Mouse (Mus musculus) CH12.LX (cell line): ENCODE data around the gene B4galt2. TPM values are rescaled to one million over a fixed set of nuclear protein-coding genes. Genes with fewer than 3 reads are reported as not detected.

Source experiments
- DNase-seq: peaks from one replicate; pipeline ENCODE4 v3.0.0-alpha.2; 2013; ENCODE audit errors: extremely low read depth
- H3K27ac ChIP-seq: 2 replicates; pipeline ENCODE4 v1.5.1; 2012; ENCODE audit warnings: low read depth, mild to moderate bottlenecking, control low read depth, moderate library complexity; ENCODE audit not compliant: insufficient read depth
- H3K27me3 ChIP-seq: replicated peaks from 2 replicates; pipeline ENCODE3; 2012; ENCODE audit warnings: inconsistent platforms
- H3K36me3 ChIP-seq, 2 experiments: replicated peaks in 1 of 2; 2 replicates each; pipeline versions ENCODE3 to v1.6.1; 2012; ENCODE audit warnings: inconsistent platforms in 1 of 2, low read length in 1 of 2, mild to moderate bottlenecking in 1 of 2, mixed read lengths in 1 of 2, moderate library complexity in 1 of 2; ENCODE audit not compliant: control insufficient read depth in 1 of 2, insufficient read depth in 1 of 2
- H3K4me1 ChIP-seq, 2 experiments: 2 replicates each; pipeline ENCODE4 v1.6.1; 2012; ENCODE audit warnings: inconsistent platforms in 1 of 2, moderate library complexity in 1 of 2; ENCODE audit not compliant: insufficient read depth in 2 of 2, control insufficient read depth in 1 of 2
- H3K4me2 ChIP-seq: 2 replicates; pipeline ENCODE4 v1.6.1; 2012; ENCODE audit warnings: low read depth, mild to moderate bottlenecking, control low read depth; ENCODE audit not compliant: poor library complexity, insufficient read depth, severe bottlenecking
- H3K4me3 ChIP-seq, 3 experiments: fragments of 150-350 bp in 1 of 3; sonication (generic) in 1 of 3; replicated peaks in 1 of 3; 2 replicates each; pipeline versions ENCODE3 to v1.5.1; 2011 to 2012; ENCODE audit warnings: low read depth in 2 of 3, low read length in 2 of 3, mild to moderate bottlenecking in 2 of 3, moderate library complexity in 2 of 3, control low read depth in 1 of 3, improper control_type of control experiment in 1 of 3, inconsistent platforms in 1 of 3, mixed read lengths in 1 of 3; ENCODE audit not compliant: poor library complexity in 1 of 3
- H3K79me2 ChIP-seq: replicated peaks from 2 replicates; pipeline ENCODE4 v1.6.1; 2012; ENCODE audit warnings: mild to moderate bottlenecking, moderate library complexity; ENCODE audit not compliant: control insufficient read depth, poor library complexity, insufficient read depth, severe bottlenecking; ENCODE audit errors: extremely low read depth
- H3K9ac ChIP-seq: 2 replicates; pipeline ENCODE4 v1.6.1; 2012; ENCODE audit warnings: low read depth, mild to moderate bottlenecking, control low read depth, moderate library complexity; ENCODE audit not compliant: insufficient read depth
- H3K9me3 ChIP-seq: replicated peaks from 2 replicates; pipeline ENCODE3; 2012; ENCODE audit warnings: low read length, inconsistent platforms, mixed read lengths
- BHLHE40 ChIP-seq: IDR thresholded peaks from 2 replicates; pipeline ENCODE4 v1.6.1; 2011; ENCODE audit warnings: mild to moderate bottlenecking, low read depth, low read length, improper control_type of control experiment
- CHD1 ChIP-seq: IDR thresholded peaks from 2 replicates; pipeline ENCODE4 v1.6.1; 2012; ENCODE audit warnings: low read depth, low read length, improper control_type of control experiment, inconsistent platforms
- CHD2 ChIP-seq: IDR thresholded peaks from 2 replicates; pipeline ENCODE4 v1.6.1; 2011; ENCODE audit warnings: low read length, improper control_type of control experiment
- CTCF ChIP-seq, 2 experiments: IDR thresholded peaks in 1 of 2; conservative IDR thresholded peaks in 1 of 2; 2 replicates each; pipeline ENCODE4 v1.5.1; 2011 to 2012; ENCODE audit warnings: low read depth in 2 of 2, low read length in 2 of 2, improper control_type of control experiment in 1 of 2, inconsistent platforms in 1 of 2, mild to moderate bottlenecking in 1 of 2, moderate library complexity in 1 of 2
- EP300 ChIP-seq: IDR thresholded peaks from 2 replicates; pipeline ENCODE4 v1.6.1; 2011; ENCODE audit warnings: low read length, improper control_type of control experiment
- GABPA ChIP-seq: IDR thresholded peaks from 2 replicates; pipeline ENCODE4 v1.6.1; 2012; ENCODE audit warnings: low read depth, low read length, improper control_type of control experiment, inconsistent platforms; ENCODE audit not compliant: insufficient replicate concordance
- HCFC1 ChIP-seq: IDR thresholded peaks from 2 replicates; pipeline ENCODE4 v1.6.1; 2012; ENCODE audit warnings: low read depth, mild to moderate bottlenecking, inconsistent platforms, low read length, improper control_type of control experiment
- IRF4 ChIP-seq: IDR thresholded peaks from 2 replicates; pipeline ENCODE4 v1.6.1; 2014; ENCODE audit warnings: low read depth, mild to moderate bottlenecking, inconsistent platforms, low read length, improper control_type of control experiment
- KAT2A ChIP-seq: IDR thresholded peaks from 2 replicates; pipeline ENCODE4 v1.6.1; 2012; ENCODE audit warnings: low read length, improper control_type of control experiment, inconsistent platforms; ENCODE audit not compliant: insufficient replicate concordance
- MAX ChIP-seq: IDR thresholded peaks from 2 replicates; pipeline ENCODE4 v1.6.1; 2011; ENCODE audit warnings: low read length, improper control_type of control experiment
- MAZ ChIP-seq: IDR thresholded peaks from 2 replicates; pipeline ENCODE4 v1.6.1; 2012; ENCODE audit warnings: low read depth, mild to moderate bottlenecking, inconsistent platforms, low read length, improper control_type of control experiment, moderate library complexity
- MEF2A ChIP-seq: IDR thresholded peaks from 2 replicates; pipeline ENCODE4 v1.6.1; 2014; ENCODE audit warnings: low read depth, mild to moderate bottlenecking, inconsistent platforms, low read length, improper control_type of control experiment, borderline replicate concordance
- MXI1 ChIP-seq: IDR thresholded peaks from 2 replicates; pipeline ENCODE4 v1.6.1; 2011; ENCODE audit warnings: mild to moderate bottlenecking, low read depth, low read length, improper control_type of control experiment
- NELFE ChIP-seq: IDR thresholded peaks from 2 replicates; pipeline ENCODE4 v1.6.1; 2011; ENCODE audit warnings: low read depth, low read length, improper control_type of control experiment
- NRF1 ChIP-seq: IDR thresholded peaks from 2 replicates; pipeline ENCODE4 v1.6.1; 2014; ENCODE audit warnings: low read depth, mild to moderate bottlenecking, inconsistent platforms, low read length, improper control_type of control experiment, moderate library complexity
- PAX5 ChIP-seq: IDR thresholded peaks from 2 replicates; pipeline ENCODE4 v1.6.1; 2012; ENCODE audit warnings: low read length, inconsistent platforms, mixed read lengths
- POLR2A ChIP-seq: IDR thresholded peaks from 2 replicates; pipeline ENCODE4 v1.6.1; 2011; ENCODE audit warnings: low read depth, mild to moderate bottlenecking, improper control_type of control experiment, low read length
- RAD21 ChIP-seq: IDR thresholded peaks from 2 replicates; pipeline ENCODE4 v1.6.1; 2011; ENCODE audit warnings: low read depth, mild to moderate bottlenecking, low read length, improper control_type of control experiment, moderate library complexity
- SIN3A ChIP-seq: IDR thresholded peaks from 2 replicates; pipeline ENCODE4 v1.6.1; 2012; ENCODE audit warnings: low read length, improper control_type of control experiment, inconsistent platforms
- TBP ChIP-seq: conservative IDR thresholded peaks from 2 replicates; pipeline ENCODE4 v1.6.1; 2011; ENCODE audit warnings: low read depth, low read length, improper control_type of control experiment
- UBTF ChIP-seq: IDR thresholded peaks from 2 replicates; pipeline ENCODE4 v1.6.1; 2012; ENCODE audit warnings: low read depth, mild to moderate bottlenecking, inconsistent platforms, low read length, improper control_type of control experiment, moderate library complexity
- USF1 ChIP-seq: IDR thresholded peaks from 2 replicates; pipeline ENCODE4 v1.6.1; 2014; ENCODE audit warnings: low read depth, mild to moderate bottlenecking, inconsistent platforms, low read length, improper control_type of control experiment
- USF2 ChIP-seq: conservative IDR thresholded peaks from 2 replicates; pipeline ENCODE4 v1.6.1; 2011; ENCODE audit warnings: low read depth, low read length, improper control_type of control experiment
- ZC3H11A ChIP-seq: IDR thresholded peaks from 2 replicates; pipeline ENCODE4 v1.6.1; 2012; ENCODE audit warnings: low read depth, mild to moderate bottlenecking, inconsistent platforms, low read length, improper control_type of control experiment
- ZMIZ1 ChIP-seq: IDR thresholded peaks from 2 replicates; pipeline ENCODE4 v1.6.1; 2012; ENCODE audit warnings: low read depth, mild to moderate bottlenecking, inconsistent platforms, low read length, improper control_type of control experiment
- ZNF384 ChIP-seq: IDR thresholded peaks from 2 replicates; pipeline ENCODE4 v1.6.1; 2012; ENCODE audit warnings: low read depth, low read length, improper control_type of control experiment, inconsistent platforms
- dilution Hi-C: fragments of 300-500 bp; cut with MboI; formaldehyde crosslinking; loops from 2 replicates; pipeline ENCODE4 v1.14.3; 2020; ENCODE audit warnings: low sequenced_read_pairs; ENCODE audit not compliant: extremely low pct_unique_long_range_greater_than_20kb, extremely low pct_ligation_motif_present
- in situ Hi-C: fragments of 300-500 bp; cut with MboI; formaldehyde crosslinking; loops from 3 replicates; pipeline ENCODE4 v1.14.3; 2019; ENCODE audit warnings: low sequenced_read_pairs, low pct_ligation_motif_present, low pct_unique_long_range_greater_than_20kb, mixed read lengths
- polyA plus RNA-seq: library from polyadenylated mRNA; unstranded; fragments of >175 nt; gene quantifications from 2 replicates; pipeline ENCODE4 v1.2.1, GENCODE M21; 2012; ENCODE audit warnings: low read depth; ENCODE audit not compliant: insufficient read length
- total RNA-seq, 2 experiments: library from RNA; depleted of rRNA; stranded (reverse); fragments of 300-350 nt in 1 of 2; fragments of >200 nt in 1 of 2; gene quantifications; 2 replicates each; pipeline ENCODE4 v1.2.3; 2012 to 2014

The B4galt2 gene
- total and polyA plus RNA-seq, 3 experiments, result 0.14 to 0.25 TPM; not detected in 1

DNA sequence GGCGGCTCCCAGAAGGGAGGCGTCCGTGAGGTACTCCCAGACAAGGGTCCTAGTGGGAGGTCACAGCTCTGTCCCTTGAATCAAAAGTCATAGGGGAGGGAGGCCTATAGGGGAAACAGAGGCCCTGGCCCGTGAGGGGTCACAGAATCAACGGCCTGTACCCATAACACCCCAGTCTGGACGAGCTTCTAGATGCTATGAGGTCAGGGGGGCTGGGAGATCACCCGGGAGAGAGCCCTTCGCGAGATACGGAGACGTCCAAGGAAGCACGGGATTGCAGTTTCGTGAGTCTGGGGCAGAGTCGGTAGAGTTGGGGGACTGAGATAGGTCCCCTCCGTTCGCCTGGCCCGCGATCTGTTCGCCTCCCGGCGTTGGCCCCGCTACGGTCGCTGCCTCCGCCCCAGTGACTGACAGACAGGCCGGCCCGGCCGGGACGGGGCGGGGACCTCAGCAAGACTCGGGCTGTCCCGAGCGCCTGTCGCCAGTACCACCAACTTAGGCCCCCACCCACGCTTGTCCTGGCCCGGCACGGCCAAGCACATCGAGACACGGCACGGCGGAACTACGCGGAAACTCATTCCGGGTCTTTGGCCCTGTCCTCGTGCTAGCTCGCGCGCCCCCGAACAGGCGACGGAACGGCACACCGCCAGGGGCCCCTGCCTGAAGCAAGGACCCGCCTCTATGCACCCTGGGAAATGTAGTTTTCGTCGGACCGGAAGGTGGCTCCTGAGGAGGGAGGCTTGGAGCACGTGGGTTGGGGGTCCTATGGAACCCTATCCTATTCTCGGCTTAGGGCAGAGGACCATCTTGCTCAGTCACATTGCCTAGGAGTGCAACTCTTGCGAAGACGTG lies 31.5 kb upstream of the B4galt2 start, which contains the start of gene Ipo13 (continued):
- TF ChIP-seq MEF2A (0 out of 2 replicates have a peak, but pooled peaks have one; percentile 32), GABPA (peak; percentile 52; the same call in 1 of the 2 replicates), KAT2A (peak; percentile 96), MAX (peak; percentile 100), SIN3A (peak; percentile 89), RAD21 (no peak), NELFE (0 out of 2 replicates have a peak, but pooled peaks have one; percentile 69), MXI1 (peak; percentile 99), ZC3H11A (no peak), PAX5 (no peak), TBP (peak; percentile 43; the same call in 1 of the 2 replicates), CHD1 (no peak), USF2 (peak; percentile 49; the same call in 1 of the 2 replicates), HCFC1 (peak; percentile 98), CHD2 (no peak), NRF1 (peak; percentile 44; the same call in 1 of the 2 replicates), EP300 (no peak), ZMIZ1 (peak; percentile 79), USF1 (peak; percentile 73)

DNA sequence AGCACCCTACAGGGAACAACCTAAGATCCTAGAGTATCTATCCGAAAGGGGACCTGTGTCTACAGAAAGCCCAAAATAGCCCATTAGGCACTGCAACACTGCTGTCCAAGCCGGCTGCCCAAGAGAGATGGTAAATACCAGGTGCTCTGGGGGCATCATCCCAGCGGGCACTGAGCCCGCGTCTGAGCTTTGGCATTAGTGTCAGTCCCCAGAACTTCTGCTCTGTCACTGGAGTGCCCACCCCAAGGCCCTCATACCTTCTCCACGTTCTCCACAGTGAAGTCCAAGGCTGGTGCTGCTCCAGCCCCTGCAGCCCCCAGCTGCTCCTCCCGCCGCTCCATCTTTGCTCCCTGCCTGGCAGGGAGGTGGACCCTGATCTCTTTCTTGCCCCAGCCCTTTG lies 30.7 kb upstream of the B4galt2 start:
- DNase-seq, result no peak
- Histone ChIP-seq H3K4me2 (peak overlapping the region; percentile 89), H3K27me3 (no peaks in the 10 kb centered on the region), H3K36me3 (peaks cover 13 to 44% of the 10 kb centered on the region in 2 experiments), H3K79me2 (peaks cover 12% of the 10 kb centered on the region; the same call in 1 of the 2 replicates), H3K4me1 (peaks cover 6 to 60% of the 10 kb centered on the region in 2 experiments; a peak in 3 of 4 replicates), H3K27ac (no peak overlapping the region), H3K9me3 (no peaks in the 10 kb centered on the region), H3K9ac (peak overlapping the region; percentile 82), H3K4me3 (peak overlapping the region; percentile 84 to 96 (median 86))
- TF ChIP-seq POLR2A, result no peak
- no peak for TF ChIP-seq MEF2A
- no peak for TF ChIP-seq ZNF384
- TF ChIP-seq CTCF (conservative IDR thresholded peaks at IDR 0.05 in 1 of 2, IDR thresholded peaks at IDR 0.05 in 1 of 2; ENCODE audit: low read depth in 2 of 2, low read length in 2 of 2), result no peak
- no peak for TF ChIP-seq NELFE
- TF ChIP-seq UBTF, result no peak
- TF ChIP-seq MXI1, result no peak
- no peak for TF ChIP-seq CHD2
- no peak for TF ChIP-seq MAZ
- no peak for TF ChIP-seq USF2
- no peak for TF ChIP-seq IRF4
- no peak for TF ChIP-seq TBP
- no peak for TF ChIP-seq BHLHE40
- TF ChIP-seq EP300, result no peak
- no peak for TF ChIP-seq KAT2A
- no peak for TF ChIP-seq SIN3A
- in situ Hi-C loops, result loop anchor here (10.0 kb wide), 1 partner anchor 151 kb away; no protein-coding TSS in a partner anchor
- dilution Hi-C loops, result no loop called here
